Mouse (Mus musculus) liver, embryonic 14.5 days (tissue): ENCODE measurements around the gene Magi1. TPM values are rescaled to one million over a fixed set of nuclear protein-coding genes. Genes with fewer than 3 reads are reported as not detected.

ENCODE experiments used
- ATAC-seq: fragments of 200-750 bp; cut with Nextera tagmentation; 2 replicates; pipeline ENCODE4 v1.8.0; 2017; ENCODE audit warnings: moderate number of reproducible peaks, mild to moderate bottlenecking, moderate library complexity; ENCODE audit not compliant: insufficient read depth
- DNase-seq, 3 experiments: peaks; one replicate each; pipeline ENCODE4 v3.0.0-alpha.2; 2012 to 2013; ENCODE audit warnings: low read depth in 3 of 3, low spot score in 3 of 3
- H3K27ac ChIP-seq: fragments of 300-500 bp; sonication (generic); 2 replicates; pipeline ENCODE4 v1.5.1; 2014; ENCODE audit warnings: moderate library complexity, mild to moderate bottlenecking, control low read depth, inconsistent platforms
- H3K27me3 ChIP-seq: fragments of 300-500 bp; sonication (generic); 2 replicates; pipeline ENCODE4 v1.6.1; 2014; ENCODE audit warnings: mild to moderate bottlenecking, low read length, moderate library complexity; ENCODE audit not compliant: control insufficient read depth, insufficient read depth
- H3K36me3 ChIP-seq: fragments of 300-500 bp; sonication (generic); replicated peaks from 2 replicates; pipeline ENCODE4 v1.6.1; 2014; ENCODE audit warnings: low read depth; ENCODE audit not compliant: control insufficient read depth, insufficient read depth
- H3K4me1 ChIP-seq, 2 experiments: fragments of 200-500 bp in 1 of 2; fragments of 300-500 bp in 1 of 2; sonication (generic) in 1 of 2; replicated peaks; 2 replicates each; pipeline ENCODE4 v1.6.1; 2012 to 2014; ENCODE audit warnings: antibody characterized with exemption in 1 of 2, inconsistent platforms in 1 of 2, low read length in 1 of 2; ENCODE audit not compliant: control insufficient read depth in 2 of 2, insufficient read depth in 2 of 2
- H3K4me2 ChIP-seq: fragments of 300-500 bp; sonication (generic); 2 replicates; pipeline ENCODE4 v1.6.1; 2014; ENCODE audit warnings: low read depth, mild to moderate bottlenecking, control low read depth, moderate library complexity
- H3K4me3 ChIP-seq, 2 experiments: fragments of 200-500 bp in 1 of 2; fragments of 300-500 bp in 1 of 2; sonication (generic) in 1 of 2; 2 replicates each; pipeline ENCODE4 v1.5.1; 2012 to 2014; ENCODE audit warnings: low read depth in 2 of 2, low read length in 2 of 2, mild to moderate bottlenecking in 2 of 2, control low read depth in 1 of 2, inconsistent platforms in 1 of 2, moderate library complexity in 1 of 2; ENCODE audit not compliant: insufficient read depth in 1 of 2
- H3K9ac ChIP-seq: fragments of 300-500 bp; sonication (generic); replicated peaks from 2 replicates; pipeline ENCODE4 v1.6.1; 2014; ENCODE audit warnings: mild to moderate bottlenecking, control low read depth, moderate library complexity
- H3K9me3 ChIP-seq: fragments of 300-500 bp; sonication (generic); 2 replicates; pipeline ENCODE4 v1.6.1; 2016; ENCODE audit warnings: low read length, mixed read lengths; ENCODE audit not compliant: control insufficient read depth
- CTCF ChIP-seq: IDR thresholded peaks from 2 replicates; pipeline ENCODE4 v1.5.1; 2016; ENCODE audit warnings: antibody characterized with exemption, low read depth, control low read depth
- EP300 ChIP-seq: IDR thresholded peaks from 2 replicates; pipeline ENCODE4 v1.6.1; 2016; ENCODE audit warnings: antibody characterized with exemption, low read depth
- WGBS: fragments of 180-500 bp; shearing (Covaris S2); extraction: QIAGEN DNeasy Blood & Tissue Kit; methylation state at CpG from one replicate; pipeline ENCODE4 v1.1.7; 2014; ENCODE audit not compliant: insufficient replicate concordance; 5-methylcytosine and 5-hydroxymethylcytosine counted together
- polyA plus RNA-seq, 2 experiments: library from polyadenylated mRNA; depleted of rRNA in 1 of 2; stranded (reverse) in 1 of 2; unstranded in 1 of 2; fragments of >200 nt; fragmentation: Nextera tagmentation in 1 of 2; extraction: Ambion mirVana in 1 of 2; gene quantifications; 2 replicates each; pipeline versions ENCODE4 v1.2.1 to v1.2.3; 2012 to 2014

Magi1 gene
- polyA plus RNA-seq, 2 experiments = 1.1 to 1.3 TPM

- H3K27ac ChIP-seq = no peak overlapping the region
- TF ChIP-seq EP300 (no peak), CTCF (no peak)
- H3K9me3 ChIP-seq = no peaks in the 10 kb centered on the region
- ATAC-seq (no peak), DNase-seq (no peak)
- no peaks in the 10 kb centered on the region for H3K36me3 ChIP-seq
- WGBS = 22% methylated on average over 4 of the region's 4 CpGs
- no peaks in the 10 kb centered on the region for H3K27me3 ChIP-seq
- H3K9ac ChIP-seq = no peak overlapping the region
- H3K4me3 ChIP-seq = no peak overlapping the region
- peaks cover 0 to 16% of the 10 kb centered on the region in 2 experiments; a peak in 2 of 4 replicates for H3K4me1 ChIP-seq
- no peak overlapping the region for H3K4me2 ChIP-seq
These were observed 218.9 kb downstream of the Magi1 start for GRCm38 (mm10) chr6:94064832-94065231.

- Histone ChIP-seq H3K36me3 (no peaks in the 10 kb centered on the region), H3K4me3 (no peak overlapping the region), H3K9ac (no peak overlapping the region), H3K27me3 (no peaks in the 10 kb centered on the region), H3K4me1 (peaks cover 0 to 7% of the 10 kb centered on the region in 2 experiments; a peak in 2 of 4 replicates), H3K4me2 (no peak overlapping the region), H3K9me3 (no peaks in the 10 kb centered on the region), H3K27ac (no peak overlapping the region)
- no peak for TF ChIP-seq EP300
- TF ChIP-seq CTCF = no peak
- DNase-seq = no peak
- no peak for ATAC-seq
- WGBS = 43% methylated on average over 4 of the region's 4 CpGs
These were observed 220.2 kb downstream of the Magi1 start for GRCm38 (mm10) chr6:94063542-94063941.

GRCm38 (mm10) chr6:94061424-94061980 lies 222.2 kb downstream of the Magi1 start:
- WGBS = 58% methylated on average over 8 of the region's 8 CpGs
- H3K4me1 ChIP-seq = peaks cover 0 to 8% of the 10 kb centered on the region in 2 experiments; a peak in 2 of 4 replicates
- H3K9me3 ChIP-seq = no peaks in the 10 kb centered on the region
- ATAC-seq = no peak
- H3K4me3 ChIP-seq = no peak overlapping the region
- no peaks in the 10 kb centered on the region for H3K27me3 ChIP-seq
- no peak for DNase-seq
- TF ChIP-seq EP300 = no peak
- no peak for TF ChIP-seq CTCF
- H3K9ac ChIP-seq = no peak overlapping the region
- no peak overlapping the region for H3K4me2 ChIP-seq
- no peaks in the 10 kb centered on the region for H3K36me3 ChIP-seq
- H3K27ac ChIP-seq = no peak overlapping the region

GRCm38 (mm10) chr6:94060621-94061213 lies 223.0 kb downstream of the Magi1 start:
- Histone ChIP-seq H3K4me1 (peaks cover 0 to 8% of the 10 kb centered on the region in 2 experiments; a peak in 2 of 4 replicates), H3K36me3 (no peaks in the 10 kb centered on the region), H3K4me2 (no peak overlapping the region), H3K27me3 (no peaks in the 10 kb centered on the region), H3K4me3 (no peak overlapping the region), H3K27ac (no peak overlapping the region), H3K9ac (no peak overlapping the region), H3K9me3 (no peaks in the 10 kb centered on the region)
- ATAC-seq (no peak), DNase-seq (no peak)
- TF ChIP-seq EP300 (no peak), CTCF (no peak)
- 62% methylated on average over 7 of the region's 7 CpGs for WGBS

GRCm38 (mm10) chr6:94059090-94059489 lies 224.6 kb downstream of the Magi1 start:
- Histone ChIP-seq H3K9me3 (no peaks in the 10 kb centered on the region), H3K4me3 (no peak overlapping the region), H3K4me1 (peaks cover 0 to 3% of the 10 kb centered on the region in 2 experiments; a peak in 1 of 4 replicates), H3K4me2 (no peak overlapping the region), H3K27ac (no peak overlapping the region), H3K36me3 (no peaks in the 10 kb centered on the region), H3K27me3 (no peaks in the 10 kb centered on the region), H3K9ac (no peak overlapping the region)
- WGBS = 43% methylated on average over 2 of the region's 2 CpGs
- ATAC-seq = no peak
- DNase-seq = no peak
- no peak for TF ChIP-seq CTCF
- no peak for TF ChIP-seq EP300
